Mouse (Mus musculus) small intestine, adult 2 months (tissue): ENCODE measurements around the gene Sipa1l2.

Experiments used
- CTCF ChIP-seq: fragments of 200-500 bp; IDR thresholded peaks from 2 replicates; pipeline ENCODE4 v1.5.1; 2012; ENCODE audit warnings: low read depth, mild to moderate bottlenecking, control low read depth, inconsistent platforms, low read length, moderate library complexity, mixed read lengths; ENCODE audit not compliant: insufficient replicate concordance, insufficient read length; ENCODE audit errors: extremely low read depth
- POLR2A ChIP-seq: fragments of 200-500 bp; IDR thresholded peaks from 2 replicates; pipeline ENCODE4 v1.6.1; 2012; ENCODE audit warnings: low read depth, mild to moderate bottlenecking, control low read depth, inconsistent platforms, low read length, moderate library complexity

DNA sequence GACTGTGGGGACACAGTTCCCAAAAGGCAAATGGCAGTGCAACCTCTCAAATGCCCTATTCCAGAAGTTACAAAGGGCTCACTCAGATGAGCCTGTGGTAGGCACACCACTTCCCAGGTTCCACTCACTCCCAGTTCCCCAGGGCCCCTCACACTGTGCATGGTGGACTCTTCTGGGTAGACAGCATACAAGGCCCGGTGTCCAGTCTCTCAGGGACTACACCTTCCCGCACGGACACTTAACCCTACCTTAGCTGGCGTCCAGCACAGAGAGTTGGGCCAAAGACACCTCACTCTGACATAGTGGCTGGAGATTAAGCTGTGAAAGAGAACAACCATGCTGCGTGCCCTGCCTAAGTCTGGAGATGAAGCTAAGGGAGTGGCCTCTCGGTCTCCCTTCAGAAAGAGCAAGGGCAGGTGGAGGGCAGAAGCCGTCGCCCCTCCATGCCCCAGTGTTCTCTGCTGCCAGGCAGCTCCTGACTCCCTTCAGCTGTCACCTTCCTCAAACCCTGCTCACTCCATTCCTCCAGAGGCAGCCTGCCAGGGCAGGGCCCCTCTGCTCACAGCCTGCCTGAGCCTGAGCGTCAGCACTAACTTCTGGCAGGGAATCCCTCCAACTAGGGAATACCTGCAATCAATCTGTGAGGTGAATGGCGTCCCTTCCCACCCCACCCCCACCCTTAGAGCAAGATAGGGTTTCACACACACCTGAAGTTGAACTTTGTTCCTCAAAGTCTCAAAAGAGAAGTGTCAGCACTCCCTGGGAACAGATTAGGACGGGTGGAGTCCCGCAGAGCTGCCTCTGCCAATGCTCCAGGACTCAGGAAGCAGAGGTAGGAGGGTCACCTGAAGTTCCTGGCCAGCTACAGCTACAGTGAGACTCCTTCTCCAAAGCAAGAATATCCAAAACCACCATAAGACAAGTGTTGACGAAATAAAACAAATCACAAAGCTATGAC, 30.3 kb downstream of the Sipa1l2 start:
- TF ChIP-seq CTCF, result no peak
- no peak for TF ChIP-seq POLR2A
